Mouse (Mus musculus) kidney, embryonic 15.5 days (tissue): ENCODE measurements at regions not wholly inside any gene's neighbourhood (a gene's known extent, or its start where the extent isn't known, plus 50 kb on each side); places are given as distances from the start of the nearest gene placed in this dataset.

ENCODE experiments used
- ATAC-seq: fragments of 200-750 bp; cut with Nextera tagmentation; replicated peaks from 2 replicates; pipeline ENCODE4 v1.8.0; 2017; ENCODE audit warnings: moderate TSS enrichment; ENCODE audit not compliant: low FRiP score
- H3K27ac ChIP-seq: fragments of 300-500 bp; sonication (generic); 2 replicates; pipeline ENCODE4 v1.5.1; 2015; ENCODE audit warnings: mild to moderate bottlenecking, inconsistent platforms
- H3K27me3 ChIP-seq: fragments of 300-500 bp; sonication (generic); 2 replicates; pipeline ENCODE4 v1.6.1; 2015; ENCODE audit warnings: inconsistent platforms
- H3K36me3 ChIP-seq: fragments of 300-500 bp; sonication (generic); 2 replicates; pipeline ENCODE4 v1.6.1; 2015; ENCODE audit warnings: inconsistent platforms
- H3K4me1 ChIP-seq: fragments of 300-500 bp; sonication (generic); 2 replicates; pipeline ENCODE4 v1.6.1; 2015; ENCODE audit warnings: inconsistent platforms
- H3K4me2 ChIP-seq: fragments of 300-500 bp; sonication (generic); 2 replicates; pipeline ENCODE4 v1.6.1; 2015; ENCODE audit warnings: moderate library complexity, mild to moderate bottlenecking, inconsistent platforms
- H3K4me3 ChIP-seq: fragments of 300-500 bp; sonication (generic); replicated peaks from 2 replicates; pipeline ENCODE4 v1.5.1; 2015; ENCODE audit warnings: mild to moderate bottlenecking, inconsistent platforms
- H3K9ac ChIP-seq: fragments of 300-500 bp; sonication (generic); 2 replicates; pipeline ENCODE4 v1.6.1; 2015; ENCODE audit warnings: mild to moderate bottlenecking, inconsistent platforms
- H3K9me3 ChIP-seq: fragments of 300-500 bp; sonication (generic); replicated peaks from 2 replicates; pipeline ENCODE4 v1.6.1; 2016; ENCODE audit warnings: inconsistent platforms
- WGBS: fragments of 180-500 bp; shearing (Covaris S2); methylation state at CpG from one replicate; pipeline ENCODE4 v1.1.7; 2015; ENCODE audit warnings: mixed read lengths; 5-methylcytosine and 5-hydroxymethylcytosine counted together

GRCm38 (mm10) chr2:75542331-75542730, 116.7 kb upstream of the Hnrnpa3 start:
- Histone ChIP-seq H3K36me3 (no peaks in the 10 kb centered on the region), H3K4me3 (no peak overlapping the region), H3K4me2 (no peak overlapping the region), H3K27ac (no peak overlapping the region), H3K9me3 (no peaks in the 10 kb centered on the region), H3K27me3 (0 out of 2 replicates have a peak, but pooled peaks cover 3% of the 10 kb centered on the region), H3K9ac (no peak overlapping the region), H3K4me1 (peaks cover 3% of the 10 kb centered on the region; the same call in 1 of the 2 replicates)
- ATAC-seq, result no peak
- 54% methylated on average over 5 of the region's 5 CpGs for WGBS

GRCm38 (mm10) chr2:75542781-75543180, 116.3 kb upstream of the Hnrnpa3 start:
- ATAC-seq, result no peak
- Histone ChIP-seq H3K36me3 (no peaks in the 10 kb centered on the region), H3K27ac (no peak overlapping the region), H3K27me3 (0 out of 2 replicates have a peak, but pooled peaks cover 3% of the 10 kb centered on the region), H3K9me3 (no peaks in the 10 kb centered on the region), H3K9ac (no peak overlapping the region), H3K4me3 (no peak overlapping the region), H3K4me1 (peaks cover under 1% of the 10 kb centered on the region; the same call in 1 of the 2 replicates), H3K4me2 (no peak overlapping the region)
- WGBS, result 48% methylated on average over 5 of the region's 5 CpGs

GRCm38 (mm10) chr2:75545971-75546370, 113.1 kb upstream of the Hnrnpa3 start:
- H3K27me3 ChIP-seq, result no peaks in the 10 kb centered on the region
- no peak for ATAC-seq
- no peak overlapping the region for H3K4me3 ChIP-seq
- H3K4me2 ChIP-seq, result no peak overlapping the region
- WGBS, result 76% methylated on average over 7 of the region's 7 CpGs
- no peaks in the 10 kb centered on the region for H3K9me3 ChIP-seq
- H3K9ac ChIP-seq, result no peak overlapping the region
- no peaks in the 10 kb centered on the region for H3K4me1 ChIP-seq
- no peak overlapping the region for H3K27ac ChIP-seq
- H3K36me3 ChIP-seq, result no peaks in the 10 kb centered on the region

GRCm38 (mm10) chr2:75555676-75556075, 103.4 kb upstream of the Hnrnpa3 start:
- no peak for ATAC-seq
- Histone ChIP-seq H3K4me2 (no peak overlapping the region), H3K4me1 (no peaks in the 10 kb centered on the region), H3K4me3 (no peak overlapping the region), H3K27ac (no peak overlapping the region), H3K36me3 (no peaks in the 10 kb centered on the region), H3K9me3 (no peaks in the 10 kb centered on the region), H3K27me3 (no peaks in the 10 kb centered on the region), H3K9ac (no peak overlapping the region)
- WGBS, result 94% methylated on average over 8 of the region's 8 CpGs

- Histone ChIP-seq H3K27me3 (no peaks in the 10 kb centered on the region), H3K9ac (no peak overlapping the region), H3K9me3 (no peaks in the 10 kb centered on the region), H3K4me1 (no peaks in the 10 kb centered on the region), H3K4me2 (no peak overlapping the region), H3K27ac (no peak overlapping the region), H3K36me3 (no peaks in the 10 kb centered on the region), H3K4me3 (no peak overlapping the region)
- no peak for ATAC-seq
- WGBS, result 41% methylated on average over 7 of the region's 7 CpGs
These were observed 102.3 kb upstream of the Hnrnpa3 start for GRCm38 (mm10) chr2:75556744-75557143.

- H3K4me2 ChIP-seq, result no peak overlapping the region
- no peak overlapping the region for H3K27ac ChIP-seq
- no peak overlapping the region for H3K9ac ChIP-seq
- no peak overlapping the region for H3K4me3 ChIP-seq
- H3K27me3 ChIP-seq, result no peaks in the 10 kb centered on the region
- no peaks in the 10 kb centered on the region for H3K9me3 ChIP-seq
- WGBS, result 44% methylated on average over 11 of the region's 11 CpGs
- H3K36me3 ChIP-seq, result no peaks in the 10 kb centered on the region
- no peaks in the 10 kb centered on the region for H3K4me1 ChIP-seq
- ATAC-seq, result no peak
These were observed 101.7 kb upstream of the Hnrnpa3 start for GRCm38 (mm10) chr2:75557392-75557791.

GRCm38 (mm10) chr2:75559920-75560319, 99.1 kb upstream of the Hnrnpa3 start:
- WGBS, result 72% methylated on average over 6 of the region's 6 CpGs
- no peak for ATAC-seq
- no peaks in the 10 kb centered on the region for H3K27me3 ChIP-seq

GRCm38 (mm10) chr2:75563253-75563913, 95.7 kb upstream of the Hnrnpa3 start:
- Histone ChIP-seq H3K27ac (no peak overlapping the region), H3K9me3 (no peaks in the 10 kb centered on the region), H3K27me3 (no peaks in the 10 kb centered on the region), H3K9ac (no peak overlapping the region), H3K4me1 (0 out of 2 replicates have a peak, but pooled peaks cover 3% of the 10 kb centered on the region), H3K4me3 (no peak overlapping the region), H3K4me2 (no peak overlapping the region), H3K36me3 (no peaks in the 10 kb centered on the region)
- no peak for ATAC-seq
- WGBS, result 48% methylated on average over 9 of the region's 9 CpGs

More at GRCm38 (mm10) chr2:75559920-75560319, 99.1 kb upstream of the Hnrnpa3 start:
- Histone ChIP-seq H3K4me1 (0 out of 2 replicates have a peak, but pooled peaks cover 3% of the 10 kb centered on the region), H3K36me3 (no peaks in the 10 kb centered on the region), H3K4me2 (no peak overlapping the region), H3K27ac (no peak overlapping the region), H3K4me3 (no peak overlapping the region), H3K9ac (no peak overlapping the region), H3K9me3 (no peaks in the 10 kb centered on the region)

- H3K4me2 ChIP-seq, result no peak overlapping the region
- H3K27ac ChIP-seq, result no peak overlapping the region
- WGBS, result 42% methylated on average over 5 of the region's 5 CpGs
- no peak overlapping the region for H3K9ac ChIP-seq
- H3K9me3 ChIP-seq, result no peaks in the 10 kb centered on the region
- H3K4me3 ChIP-seq, result no peak overlapping the region
- no peaks in the 10 kb centered on the region for H3K36me3 ChIP-seq
- H3K4me1 ChIP-seq, result 0 out of 2 replicates have a peak, but pooled peaks cover 3% of the 10 kb centered on the region
- H3K27me3 ChIP-seq, result no peaks in the 10 kb centered on the region
- ATAC-seq, result no peak
These were observed 94.3 kb upstream of the Hnrnpa3 start for GRCm38 (mm10) chr2:75564809-75565208.

GRCm38 (mm10) chr2:75567131-75567530, 91.9 kb upstream of the Hnrnpa3 start:
- Histone ChIP-seq H3K9me3 (no peaks in the 10 kb centered on the region), H3K27ac (no peak overlapping the region), H3K27me3 (no peaks in the 10 kb centered on the region), H3K4me1 (0 out of 2 replicates have a peak, but pooled peaks cover 3% of the 10 kb centered on the region), H3K9ac (no peak overlapping the region), H3K4me2 (no peak overlapping the region), H3K4me3 (no peak overlapping the region), H3K36me3 (no peaks in the 10 kb centered on the region)
- WGBS, result 77% methylated on average over 4 of the region's 4 CpGs
- no peak for ATAC-seq

- Histone ChIP-seq H3K4me1 (no peaks in the 10 kb centered on the region), H3K4me3 (no peak overlapping the region), H3K27me3 (no peaks in the 10 kb centered on the region), H3K9ac (no peak overlapping the region), H3K27ac (no peak overlapping the region), H3K36me3 (no peaks in the 10 kb centered on the region), H3K9me3 (no peaks in the 10 kb centered on the region), H3K4me2 (no peak overlapping the region)
- WGBS, result 89% methylated on average over 6 of the region's 6 CpGs
- no peak for ATAC-seq
These were observed 89.3 kb upstream of the Hnrnpa3 start for GRCm38 (mm10) chr2:75569756-75570155.

GRCm38 (mm10) chr2:75570246-75570645, 88.8 kb upstream of the Hnrnpa3 start:
- WGBS, result 70% methylated on average over 2 of the region's 2 CpGs
- no peak for ATAC-seq
- no peaks in the 10 kb centered on the region for H3K9me3 ChIP-seq
- H3K4me3 ChIP-seq, result no peak overlapping the region
- H3K36me3 ChIP-seq, result no peaks in the 10 kb centered on the region
- H3K27me3 ChIP-seq, result no peaks in the 10 kb centered on the region
- H3K27ac ChIP-seq, result no peak overlapping the region
- H3K4me1 ChIP-seq, result no peaks in the 10 kb centered on the region
- no peak overlapping the region for H3K9ac ChIP-seq
- H3K4me2 ChIP-seq, result no peak overlapping the region

- Histone ChIP-seq H3K4me3 (peak overlapping the region; percentile 37), H3K9ac (peak overlapping the region; percentile 36; the same call in 1 of the 2 replicates), H3K36me3 (no peaks in the 10 kb centered on the region), H3K4me2 (peak overlapping the region; percentile 67), H3K4me1 (peaks cover 16% of the 10 kb centered on the region), H3K9me3 (no peaks in the 10 kb centered on the region), H3K27ac (peak overlapping the region; percentile 50; the same call in 1 of the 2 replicates), H3K27me3 (peaks cover 4% of the 10 kb centered on the region; the same call in 1 of the 2 replicates)
- WGBS, result under 1% methylated on average over 16 of the region's 16 CpGs
- ATAC-seq, result peak; percentile 75
These were observed 74.1 kb upstream of the Hnrnpa3 start for GRCm38 (mm10) chr2:75584975-75585374.
